Mouse (Mus musculus) embryonic facial prominence, embryonic 13.5 days (tissue): ENCODE measurements around the gene Tln2. TPM values are rescaled to one million over a fixed set of nuclear protein-coding genes. Genes with fewer than 3 reads are reported as not detected.
A peak's percentile ranks its signal among the peaks of the same experiment; 100 is the strongest.

Experiments used
- ATAC-seq: fragments of 200-750 bp; cut with Nextera tagmentation; 2 replicates; pipeline ENCODE4 v1.8.0; 2017; ENCODE audit warnings: low read depth; ENCODE audit not compliant: insufficient number of reproducible peaks, insufficient read depth, low FRiP score, low TSS enrichment
- H3K27ac ChIP-seq: fragments of 300-500 bp; sonication (generic); 2 replicates; pipeline ENCODE4 v1.5.1; 2015; ENCODE audit warnings: moderate library complexity, mild to moderate bottlenecking, inconsistent platforms
- H3K27me3 ChIP-seq: fragments of 300-500 bp; sonication (generic); 2 replicates; pipeline ENCODE4 v1.6.1; 2015; ENCODE audit warnings: mild to moderate bottlenecking, inconsistent platforms
- H3K36me3 ChIP-seq: fragments of 300-500 bp; sonication (generic); 2 replicates; pipeline ENCODE4 v1.6.1; 2015; ENCODE audit warnings: mild to moderate bottlenecking, inconsistent platforms
- H3K4me1 ChIP-seq: fragments of 300-500 bp; sonication (generic); 2 replicates; pipeline ENCODE4 v1.6.1; 2015; ENCODE audit warnings: inconsistent platforms
- H3K4me2 ChIP-seq: fragments of 300-500 bp; sonication (generic); 2 replicates; pipeline ENCODE4 v1.6.1; 2015; ENCODE audit warnings: moderate library complexity, mild to moderate bottlenecking, inconsistent platforms
- H3K4me3 ChIP-seq: fragments of 300-500 bp; sonication (generic); 2 replicates; pipeline ENCODE4 v1.5.1; 2015; ENCODE audit warnings: mild to moderate bottlenecking, inconsistent platforms
- H3K9ac ChIP-seq: fragments of 300-500 bp; sonication (generic); 2 replicates; pipeline ENCODE4 v1.6.1; 2015; ENCODE audit warnings: mild to moderate bottlenecking, inconsistent platforms
- H3K9me3 ChIP-seq: fragments of 300-500 bp; sonication (generic); 2 replicates; pipeline ENCODE4 v1.6.1; 2016; ENCODE audit warnings: inconsistent platforms
- WGBS: fragments of 180-500 bp; shearing (Covaris S2); methylation state at CpG from one replicate; pipeline ENCODE4 v1.1.7; 2015; ENCODE audit warnings: mixed read lengths; 5-methylcytosine and 5-hydroxymethylcytosine counted together
- polyA plus RNA-seq: library from polyadenylated mRNA; unstranded; fragments of >200 nt; fragmentation: Nextera tagmentation; extraction: Ambion mirVana; gene quantifications from 2 replicates; pipeline ENCODE4 v1.2.1, GENCODE M21; 2015

The Tln2 gene
- polyA plus RNA-seq, 1 experiment from 2014 or later: 43.4 TPM

- Histone ChIP-seq H3K9me3 (no peaks in the 10 kb centered on the region), H3K9ac (no peak overlapping the region), H3K27ac (peak overlapping the region; percentile 86), H3K4me2 (no peak overlapping the region), H3K4me1 (peaks cover 77% of the 10 kb centered on the region), H3K27me3 (no peaks in the 10 kb centered on the region), H3K36me3 (no peaks in the 10 kb centered on the region), H3K4me3 (no peak overlapping the region)
- WGBS: 77% methylated on average over 8 of the region's 8 CpGs
- no peak for ATAC-seq
Measured at GRCm38 (mm10) chr9:67267276-67267990, 292.1 kb downstream of the Tln2 start.

- Histone ChIP-seq H3K4me2 (peak overlapping the region; percentile 26; the same call in 1 of the 2 replicates), H3K4me3 (no peak overlapping the region), H3K27ac (peak overlapping the region; percentile 39; the same call in 1 of the 2 replicates), H3K36me3 (no peaks in the 10 kb centered on the region), H3K9ac (0 out of 2 replicates have a peak overlapping the region, but pooled peaks have one; percentile 32), H3K9me3 (no peaks in the 10 kb centered on the region), H3K27me3 (no peaks in the 10 kb centered on the region), H3K4me1 (peaks cover 76% of the 10 kb centered on the region)
- 40% methylated on average over 11 of the region's 11 CpGs for WGBS
- ATAC-seq: no peak
Measured at GRCm38 (mm10) chr9:67265513-67265912, 294.0 kb downstream of the Tln2 start.

- no peak overlapping the region for H3K9ac ChIP-seq
- H3K27me3 ChIP-seq: no peaks in the 10 kb centered on the region
- H3K27ac ChIP-seq: 0 out of 2 replicates have a peak overlapping the region, but pooled peaks have one; percentile 39
- no peak for ATAC-seq
- no peaks in the 10 kb centered on the region for H3K36me3 ChIP-seq
- WGBS: 56% methylated on average over 2 of the region's 2 CpGs
- no peak overlapping the region for H3K4me2 ChIP-seq
- H3K9me3 ChIP-seq: no peaks in the 10 kb centered on the region
- peaks cover 69% of the 10 kb centered on the region for H3K4me1 ChIP-seq
- H3K4me3 ChIP-seq: no peak overlapping the region
Measured at GRCm38 (mm10) chr9:67264896-67265295, 294.6 kb downstream of the Tln2 start.

GRCm38 (mm10) chr9:67260835-67261599 is 298.5 kb downstream of the Tln2 start:
- H3K4me2 ChIP-seq: no peak overlapping the region
- no peak overlapping the region for H3K9ac ChIP-seq
- no peak overlapping the region; the same call in 1 of the 2 replicates for H3K27ac ChIP-seq
- H3K36me3 ChIP-seq: peaks cover 30% of the 10 kb centered on the region
- H3K4me1 ChIP-seq: peaks cover 34% of the 10 kb centered on the region
- no peak overlapping the region for H3K4me3 ChIP-seq
- 40% methylated on average over 13 of the region's 13 CpGs for WGBS
- H3K9me3 ChIP-seq: no peaks in the 10 kb centered on the region
- no peaks in the 10 kb centered on the region for H3K27me3 ChIP-seq
- ATAC-seq: no peak

GRCm38 (mm10) chr9:67250141-67250540 is 309.4 kb downstream of the Tln2 start:
- Histone ChIP-seq H3K36me3 (peaks cover 31% of the 10 kb centered on the region), H3K27me3 (no peaks in the 10 kb centered on the region), H3K27ac (no peak overlapping the region), H3K9ac (0 out of 2 replicates have a peak overlapping the region, but pooled peaks have one; percentile 36), H3K4me3 (no peak overlapping the region), H3K9me3 (no peaks in the 10 kb centered on the region), H3K4me2 (no peak overlapping the region), H3K4me1 (peaks cover 16% of the 10 kb centered on the region)
- WGBS: 41% methylated on average over 2 of the region's 2 CpGs
- ATAC-seq: no peak

GRCm38 (mm10) chr9:67247365-67247950 is 312.0 kb downstream of the Tln2 start:
- Histone ChIP-seq H3K27me3 (no peaks in the 10 kb centered on the region), H3K4me1 (peaks cover 16% of the 10 kb centered on the region), H3K9me3 (no peaks in the 10 kb centered on the region), H3K36me3 (peaks cover 21% of the 10 kb centered on the region), H3K4me3 (no peak overlapping the region), H3K4me2 (no peak overlapping the region), H3K9ac (no peak overlapping the region), H3K27ac (no peak overlapping the region)
- no peak for ATAC-seq
- 91% methylated on average over 10 of the region's 10 CpGs for WGBS

- no peak overlapping the region for H3K27ac ChIP-seq
- H3K27me3 ChIP-seq: no peaks in the 10 kb centered on the region
- H3K9me3 ChIP-seq: no peaks in the 10 kb centered on the region
- H3K36me3 ChIP-seq: peaks cover 37% of the 10 kb centered on the region
- 98% methylated on average over 2 of the region's 2 CpGs for WGBS
- no peak for ATAC-seq
- no peak overlapping the region for H3K4me3 ChIP-seq
- no peak overlapping the region for H3K4me2 ChIP-seq
- peaks cover 4% of the 10 kb centered on the region for H3K4me1 ChIP-seq
- H3K9ac ChIP-seq: no peak overlapping the region
Measured at GRCm38 (mm10) chr9:67245265-67245664, 314.2 kb downstream of the Tln2 start.

- no peak for ATAC-seq
- Histone ChIP-seq H3K4me3 (no peak overlapping the region), H3K4me2 (no peak overlapping the region), H3K9ac (no peak overlapping the region), H3K36me3 (peaks cover 32% of the 10 kb centered on the region), H3K27ac (no peak overlapping the region), H3K27me3 (no peaks in the 10 kb centered on the region), H3K9me3 (no peaks in the 10 kb centered on the region), H3K4me1 (no peaks in the 10 kb centered on the region)
- WGBS: 91% methylated on average over 5 of the region's 5 CpGs
Measured at GRCm38 (mm10) chr9:67241683-67242082, 317.8 kb downstream of the Tln2 start.

GRCm38 (mm10) chr9:67240456-67240855 is 319.0 kb downstream of the Tln2 start:
- Histone ChIP-seq H3K9me3 (no peaks in the 10 kb centered on the region), H3K9ac (no peak overlapping the region), H3K27ac (no peak overlapping the region), H3K36me3 (peaks cover 32% of the 10 kb centered on the region), H3K4me3 (no peak overlapping the region), H3K4me1 (peaks cover 2% of the 10 kb centered on the region; the same call in 1 of the 2 replicates), H3K4me2 (no peak overlapping the region), H3K27me3 (no peaks in the 10 kb centered on the region)
- 91% methylated on average over 9 of the region's 9 CpGs for WGBS
- no peak for ATAC-seq

GRCm38 (mm10) chr9:67236987-67237386 is 322.5 kb downstream of the Tln2 start:
- no peak for ATAC-seq
- Histone ChIP-seq H3K4me2 (no peak overlapping the region), H3K36me3 (peaks cover 30% of the 10 kb centered on the region), H3K27ac (no peak overlapping the region), H3K9me3 (no peaks in the 10 kb centered on the region), H3K9ac (no peak overlapping the region), H3K27me3 (no peaks in the 10 kb centered on the region), H3K4me3 (no peak overlapping the region), H3K4me1 (peaks cover 11% of the 10 kb centered on the region; the same call in 1 of the 2 replicates)
- WGBS: 52% methylated on average over 3 of the region's 3 CpGs

- H3K27ac ChIP-seq: peak overlapping the region; percentile 39; the same call in 1 of the 2 replicates
- peaks cover 14% of the 10 kb centered on the region; the same call in 1 of the 2 replicates for H3K4me1 ChIP-seq
- H3K27me3 ChIP-seq: no peaks in the 10 kb centered on the region
- no peaks in the 10 kb centered on the region for H3K9me3 ChIP-seq
- no peak overlapping the region for H3K4me2 ChIP-seq
- 56% methylated on average over 12 of the region's 12 CpGs for WGBS
- peaks cover 18% of the 10 kb centered on the region for H3K36me3 ChIP-seq
- H3K9ac ChIP-seq: no peak overlapping the region
- ATAC-seq: no peak
- H3K4me3 ChIP-seq: no peak overlapping the region
Measured at GRCm38 (mm10) chr9:67235441-67236217, 323.9 kb downstream of the Tln2 start.
